Mouse (Mus musculus) stomach, postnatal 0 days (tissue): ENCODE results near the gene Zp1. TPM values are rescaled to one million over a fixed set of nuclear protein-coding genes. Genes with fewer than 3 reads are reported as not detected.

ENCODE experiments used
- ATAC-seq: fragments of 200-750 bp; cut with Nextera tagmentation; 2 replicates; pipeline ENCODE4 v1.8.0; 2017; ENCODE audit not compliant: low FRiP score, low TSS enrichment
- DNase-seq: peaks from one replicate; pipeline ENCODE4 v3.0.0-alpha.2; 2016; ENCODE audit warnings: low spot score
- H3K27ac ChIP-seq: fragments of 300-500 bp; sonication (generic); replicated peaks from 2 replicates; pipeline ENCODE4 v1.5.1; 2014; ENCODE audit warnings: mild to moderate bottlenecking, control low read depth
- H3K27me3 ChIP-seq: fragments of 300-500 bp; sonication (generic); 2 replicates; pipeline ENCODE4 v1.6.1; 2014; ENCODE audit warnings: low read length; ENCODE audit not compliant: control insufficient read depth, insufficient read depth
- H3K36me3 ChIP-seq: fragments of 300-500 bp; sonication (generic); 2 replicates; pipeline ENCODE4 v1.6.1; 2014; ENCODE audit warnings: low read length, mixed read lengths; ENCODE audit not compliant: control insufficient read depth, insufficient read depth
- H3K4me1 ChIP-seq: fragments of 300-500 bp; sonication (generic); replicated peaks from 2 replicates; pipeline ENCODE4 v1.6.1; 2014; ENCODE audit warnings: antibody characterized with exemption; ENCODE audit not compliant: control insufficient read depth, insufficient read depth
- H3K4me2 ChIP-seq: fragments of 300-500 bp; sonication (generic); replicated peaks from 2 replicates; pipeline ENCODE4 v1.6.1; 2014; ENCODE audit warnings: low read depth, mild to moderate bottlenecking, control low read depth, moderate library complexity
- H3K4me3 ChIP-seq: fragments of 300-500 bp; sonication (generic); 2 replicates; pipeline ENCODE4 v1.5.1; 2014; ENCODE audit warnings: low read depth, low read length, control low read depth
- H3K9ac ChIP-seq: fragments of 300-500 bp; sonication (generic); 2 replicates; pipeline ENCODE4 v1.6.1; 2014; ENCODE audit warnings: mild to moderate bottlenecking, low read length, control low read depth, mixed read lengths
- H3K9me3 ChIP-seq: fragments of 300-500 bp; sonication (generic); 2 replicates; pipeline ENCODE4 v1.6.1; 2016; ENCODE audit warnings: low read length; ENCODE audit not compliant: control insufficient read depth
- CTCF ChIP-seq: IDR thresholded peaks from 2 replicates; pipeline ENCODE4 v1.5.1; 2016; ENCODE audit warnings: antibody characterized with exemption, low read depth, mild to moderate bottlenecking, moderate library complexity
- EP300 ChIP-seq: optimal IDR thresholded peaks from 2 replicates; pipeline ENCODE3; 2016; ENCODE audit warnings: antibody characterized with exemption
- WGBS: fragments of 180-500 bp; shearing (Covaris S2); extraction: QIAGEN DNeasy Blood & Tissue Kit; methylation state at CpG from one replicate; pipeline ENCODE4 v1.1.7; 2014; 5-methylcytosine and 5-hydroxymethylcytosine counted together
- polyA plus RNA-seq: library from polyadenylated mRNA; unstranded; fragments of >200 nt; fragmentation: Nextera tagmentation; extraction: Ambion mirVana; gene quantifications from 2 replicates; pipeline ENCODE4 v1.2.1, GENCODE M21; 2015

Zp1 gene
- polyA plus RNA-seq, 1 experiment from 2014 or later, result 0.08 TPM

DNA sequence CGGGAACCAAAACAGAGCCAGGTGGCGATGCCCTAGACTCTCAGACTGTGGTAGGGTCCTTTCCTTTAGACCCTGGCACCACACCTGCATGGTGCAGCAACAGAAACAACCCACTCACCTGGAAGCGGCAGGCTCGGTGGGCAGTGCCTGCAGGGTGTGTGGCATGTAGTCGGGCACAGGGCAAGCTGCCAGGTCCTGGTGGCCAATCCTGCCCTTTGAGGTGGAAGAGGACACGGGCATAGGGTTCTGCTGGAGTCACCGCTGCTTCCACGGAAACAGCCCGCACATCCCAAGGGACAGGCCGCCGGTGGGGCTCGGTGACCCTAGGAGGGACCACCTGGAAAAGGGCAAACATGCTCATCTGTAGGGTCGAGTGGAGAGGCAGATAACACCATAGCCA lies 54.1 kb downstream of the Zp1 start:
- TF ChIP-seq EP300 (no peak), CTCF (no peak)
- DNase-seq (no peak), ATAC-seq (no peak)
- H3K9me3 ChIP-seq, result no peaks in the 10 kb centered on the region
- H3K4me1 ChIP-seq, result peaks cover 8% of the 10 kb centered on the region; the same call in 1 of the 2 replicates
- peaks cover 14% of the 10 kb centered on the region for H3K36me3 ChIP-seq
- H3K27me3 ChIP-seq, result no peaks in the 10 kb centered on the region
- H3K9ac ChIP-seq, result no peak overlapping the region
- WGBS, result 90% methylated on average over 13 of the region's 13 CpGs
- H3K4me2 ChIP-seq, result no peak overlapping the region
- no peak overlapping the region for H3K4me3 ChIP-seq
- H3K27ac ChIP-seq, result no peak overlapping the region

Other genes starting within 250 kb of the Zp1 start
- 22,358 and 23,362 TPM in 2 replicates for gene Pga5, start 242.6 kb downstream of the Zp1 start, polyA plus RNA-seq
- gene Vps37c, start 231.9 kb downstream of the Zp1 start, polyA plus RNA-seq, result 48.6 and 57.3 TPM in 2 replicates
- gene Cd5, start 181.6 kb downstream of the Zp1 start, polyA plus RNA-seq, result 1.6 and 1.8 TPM in 2 replicates
- 0.06 and 0.07 TPM in 2 replicates for gene Cd6, start 90.6 kb downstream of the Zp1 start, polyA plus RNA-seq
- gene Slc15a3, start 80.9 kb downstream of the Zp1 start, polyA plus RNA-seq, result 4.0 and 5.2 TPM in 2 replicates
- 19.1 and 20.8 TPM in 2 replicates for gene Tmem132a, start 50.7 kb downstream of the Zp1 start, polyA plus RNA-seq
- gene Tmem109, start 38.6 kb downstream of the Zp1 start, polyA plus RNA-seq, result 176 and 186 TPM in 2 replicates
- gene Prpf19, start 25.4 kb downstream of the Zp1 start, polyA plus RNA-seq, result 17.6 and 19.5 TPM in 2 replicates
- gene Ptgdr2, start 16.5 kb upstream of the Zp1 start, polyA plus RNA-seq, result 0.06 and 0.07 TPM in 2 replicates
- gene Ccdc86, start 28.6 kb upstream of the Zp1 start, polyA plus RNA-seq, result 13.9 and 15.4 TPM in 2 replicates
- 0.13 TPM in 1 of 2 replicates, not detected in the other for gene Ms4a10, start 54.0 kb upstream of the Zp1 start, polyA plus RNA-seq
- 0.10 TPM in 1 of 2 replicates, not detected in the other for gene Ms4a15, start 72.6 kb upstream of the Zp1 start, polyA plus RNA-seq
- gene Ms4a18, start 97.4 kb upstream of the Zp1 start, polyA plus RNA-seq, result not detected in 2 replicates
- 21.0 and 22.3 TPM in 2 replicates for gene Ms4a8a, start 160.5 kb upstream of the Zp1 start, polyA plus RNA-seq
- gene 1700017D01Rik, start 210.2 kb upstream of the Zp1 start, polyA plus RNA-seq, result 0.08 TPM in 1 of 2 replicates, not detected in the other
- gene 1700025F22Rik, start 244.7 kb upstream of the Zp1 start, polyA plus RNA-seq, result not detected in 2 replicates